Mouse (Mus musculus): ENCODE measurements around the gene Cmc1.
A peak's percentile ranks its signal among the peaks of the same experiment; 100 is the strongest.

The Cmc1 gene

DNA sequence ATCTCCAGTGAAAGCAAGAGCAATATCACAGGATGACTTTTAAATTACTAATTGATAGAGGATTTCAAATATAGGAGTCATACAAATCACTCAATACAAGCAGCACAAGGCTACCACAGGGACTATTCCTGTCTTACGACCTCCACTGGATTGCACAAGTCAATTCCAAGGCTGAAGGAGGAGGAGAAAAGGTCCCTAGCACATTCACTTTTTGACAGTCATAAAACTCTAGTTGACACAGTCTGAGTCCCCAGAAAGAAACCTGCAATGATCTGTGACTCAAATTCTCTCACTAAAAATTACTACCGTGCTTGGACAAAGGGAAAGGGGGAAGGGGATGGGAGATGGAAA lies 39.6 kb downstream of the Cmc1 start:
- DNase-seq = no peak

DNA sequence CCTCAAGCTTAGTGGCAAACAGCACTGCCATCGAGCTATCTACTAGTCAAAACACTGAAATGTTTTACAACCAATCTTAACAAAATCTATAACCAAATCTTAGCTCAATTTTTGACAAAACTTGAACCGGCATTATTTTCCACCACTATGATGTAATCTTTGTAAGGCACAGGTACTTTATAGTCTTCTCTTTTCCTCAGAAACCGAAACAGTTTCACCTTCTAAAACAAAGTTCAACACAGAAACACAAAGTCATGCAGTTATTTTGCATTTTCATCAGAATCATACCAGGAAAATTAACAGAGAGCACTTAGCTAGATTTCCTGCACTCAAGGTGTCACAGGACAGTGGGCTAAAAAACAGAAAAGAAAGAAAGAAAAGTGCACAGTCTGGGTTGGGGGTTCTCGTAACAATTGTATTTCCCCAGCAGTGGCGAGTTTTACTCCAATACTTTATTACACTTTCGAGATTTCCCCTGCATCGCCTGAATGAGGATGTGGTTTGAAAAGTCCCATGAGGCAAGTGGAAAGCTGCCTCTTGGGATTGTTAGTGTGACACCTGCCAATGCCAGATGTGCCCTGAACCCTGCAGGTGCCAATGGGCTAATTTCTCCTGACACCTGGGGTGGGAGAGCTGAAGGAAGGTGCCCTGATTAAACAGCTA lies 40.1 kb downstream of the Cmc1 start:
- no peak for DNase-seq

DNA sequence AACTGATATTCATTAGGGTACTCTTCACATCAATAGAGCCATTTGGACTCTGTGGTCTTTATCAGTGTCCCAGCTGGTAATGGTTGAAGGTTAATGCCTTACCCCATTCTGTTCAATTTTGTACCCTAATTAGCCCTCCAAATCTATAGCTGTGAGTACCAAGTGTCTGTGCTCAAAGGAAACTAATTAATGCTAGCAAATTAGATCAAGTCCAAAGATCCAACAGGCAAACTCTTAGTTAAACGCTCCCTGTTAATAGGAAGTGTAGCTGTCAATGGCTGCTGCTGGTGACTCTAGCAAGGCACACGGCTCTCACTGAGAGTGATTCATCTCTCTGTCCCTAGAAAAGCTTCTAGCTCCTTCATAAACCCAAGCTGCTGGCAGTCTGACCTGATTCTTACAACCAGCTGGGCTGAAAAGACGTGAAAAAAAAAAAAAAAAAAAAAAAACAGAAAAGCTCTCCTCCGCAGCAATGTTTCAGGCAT lies 41.4 kb downstream of the Cmc1 start:
- no peak for DNase-seq

DNA sequence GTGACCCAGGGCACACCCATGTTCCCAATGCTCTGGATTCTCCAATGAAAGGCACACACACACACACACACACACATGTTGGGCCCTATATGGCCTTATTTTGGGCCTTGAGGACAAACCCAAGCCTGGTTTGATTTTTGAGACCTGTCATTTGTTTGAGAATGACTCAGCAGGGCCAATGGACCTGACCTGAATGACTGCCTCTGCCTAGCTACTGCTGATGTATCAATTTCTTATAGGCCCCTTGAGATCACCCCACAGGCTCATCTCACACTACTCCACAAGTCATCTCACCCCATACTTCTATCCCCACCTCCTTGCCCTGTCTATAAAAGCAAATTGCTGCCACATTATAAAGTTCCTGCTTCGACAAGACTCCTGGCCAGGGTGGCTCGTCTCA lies 48.2 kb downstream of the Cmc1 start:
- no peak for DNase-seq

DNA sequence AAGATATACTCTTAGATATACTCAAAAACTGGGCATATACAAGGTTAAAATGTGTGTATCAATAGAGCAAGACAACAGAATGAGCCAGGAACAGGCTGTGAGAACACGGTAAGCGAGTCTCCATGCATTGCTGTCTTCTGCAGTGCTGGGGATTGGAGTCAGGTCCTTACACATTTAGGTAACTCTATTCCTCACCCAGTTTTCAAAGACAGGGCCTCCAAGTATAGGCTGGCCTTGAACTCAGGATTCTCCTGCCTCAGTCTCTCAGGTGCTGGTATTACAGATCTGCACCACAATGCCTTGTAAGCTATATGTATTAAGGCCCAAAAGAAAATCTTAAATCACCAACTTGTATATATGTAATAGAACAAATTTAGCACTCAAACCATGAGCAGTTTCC lies 49.5 kb downstream of the Cmc1 start:
- no peak for DNase-seq

DNA sequence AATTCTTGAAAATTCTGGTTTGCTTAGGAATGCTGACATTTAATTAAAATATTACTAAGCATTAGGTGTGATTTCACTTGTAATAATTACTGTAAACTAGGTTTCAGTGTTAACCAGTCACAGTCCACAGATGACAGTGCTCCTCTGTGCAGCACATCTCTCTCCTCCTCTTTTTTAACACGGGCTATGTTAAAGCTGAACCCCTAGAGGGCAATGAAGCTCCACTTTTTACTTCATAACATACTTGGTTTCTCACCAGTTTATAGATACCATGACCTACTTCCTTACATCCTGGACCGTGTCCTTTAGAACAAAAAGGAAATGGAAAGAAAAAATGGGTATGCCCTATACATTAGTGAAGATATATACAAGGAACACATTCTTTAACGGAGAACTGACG lies 50.6 kb downstream of the Cmc1 start:
- DNase-seq = no peak

DNA sequence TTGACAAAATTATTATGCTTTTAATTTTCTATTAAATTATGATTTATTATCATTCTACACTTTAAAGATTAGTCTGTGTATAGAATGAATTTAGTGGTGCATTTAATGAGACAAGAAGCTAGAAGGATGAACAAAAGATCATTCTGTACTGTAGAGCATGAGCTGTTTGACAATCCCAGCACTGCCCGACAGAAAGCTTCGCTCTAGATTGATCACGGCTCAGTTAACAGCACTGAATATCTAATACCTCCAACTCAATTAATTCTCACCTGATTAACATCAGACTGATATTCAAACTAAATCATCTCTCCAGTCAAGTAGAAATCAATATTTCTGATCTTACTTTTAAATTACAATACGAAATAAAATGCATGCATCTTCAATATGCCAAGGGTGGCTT lies 66.1 kb downstream of the Cmc1 start:
- no peak for DNase-seq

DNA sequence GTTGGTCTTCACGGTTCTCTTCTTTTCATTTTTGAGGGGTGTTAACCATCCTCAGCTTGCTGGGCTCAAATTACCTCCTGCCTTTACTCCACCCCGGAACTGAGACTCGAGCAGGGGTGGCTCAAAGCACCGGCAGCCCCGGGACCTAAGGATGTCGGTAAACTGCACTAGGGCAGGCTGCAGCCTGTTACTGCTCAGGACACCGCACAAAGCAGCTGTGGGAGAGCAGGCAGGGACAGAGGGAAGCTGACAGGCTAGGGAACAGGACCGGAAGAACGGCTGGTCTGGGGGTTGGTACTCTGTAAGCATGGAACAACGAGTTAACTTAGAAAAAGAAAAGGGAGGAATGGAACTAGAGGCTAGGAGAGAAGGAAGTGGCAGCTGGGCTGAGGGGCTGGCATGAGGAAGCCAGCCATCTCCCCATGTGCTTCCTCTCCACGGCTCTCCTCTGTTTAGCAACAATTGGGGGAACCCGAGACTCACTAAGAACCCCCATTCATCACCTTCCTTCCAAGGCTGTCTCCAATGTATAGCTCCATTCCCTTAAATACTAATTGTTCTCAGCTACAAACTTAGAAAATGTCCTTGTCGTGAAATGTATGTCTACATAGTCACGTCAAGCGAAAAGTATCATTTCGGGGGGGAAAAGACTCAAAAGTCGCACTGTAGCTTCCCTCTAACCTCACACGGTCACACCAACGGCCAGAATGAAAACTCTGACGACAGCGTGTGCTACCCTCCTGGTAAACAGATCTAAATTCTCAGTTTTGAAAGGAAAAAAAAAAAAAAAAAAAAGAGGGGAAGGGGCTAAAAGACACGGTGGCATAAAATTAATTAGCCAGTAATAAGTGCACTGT lies 67.2 kb downstream of the Cmc1 start:
- DNase-seq = no peak

DNA sequence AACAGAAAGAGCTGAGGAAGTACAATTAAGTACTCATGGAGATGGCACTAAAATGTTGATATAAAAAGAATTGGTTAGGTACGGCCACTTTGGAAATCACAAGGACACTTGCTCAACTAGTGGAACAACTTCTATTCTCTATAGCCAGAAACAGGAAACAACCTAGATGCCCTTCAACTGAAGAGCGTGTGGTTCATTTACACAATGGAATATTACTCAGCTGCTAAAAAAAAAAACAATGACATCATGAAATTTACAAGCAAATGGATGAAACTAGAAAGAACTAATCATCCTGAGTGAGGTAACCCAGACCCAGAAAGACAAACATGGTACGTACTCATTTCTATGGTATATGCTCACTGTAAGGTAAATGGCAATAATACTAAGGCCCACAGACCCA lies 76.6 kb downstream of the Cmc1 start:
- no peak for DNase-seq

DNA sequence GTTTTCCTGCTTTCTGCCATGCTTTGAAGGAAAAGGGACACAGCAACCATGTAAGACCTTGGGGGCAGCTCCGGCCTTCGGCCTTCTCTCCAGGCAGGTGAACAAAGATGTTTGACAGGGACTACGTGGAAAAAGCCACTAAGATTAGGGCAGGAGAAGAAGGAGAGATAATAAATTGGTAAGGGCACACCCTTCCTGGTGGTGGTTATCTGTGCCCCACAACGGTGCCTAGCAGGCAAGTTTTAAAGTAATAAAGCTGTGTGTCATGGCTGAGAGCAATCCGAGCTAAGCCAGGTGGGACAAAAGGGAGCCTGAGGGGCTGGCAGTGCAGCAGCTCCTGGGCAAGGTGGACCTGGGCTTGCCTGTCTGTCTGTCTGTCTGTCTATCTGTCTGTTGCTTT lies 77.9 kb downstream of the Cmc1 start:
- no peak for DNase-seq

DNA sequence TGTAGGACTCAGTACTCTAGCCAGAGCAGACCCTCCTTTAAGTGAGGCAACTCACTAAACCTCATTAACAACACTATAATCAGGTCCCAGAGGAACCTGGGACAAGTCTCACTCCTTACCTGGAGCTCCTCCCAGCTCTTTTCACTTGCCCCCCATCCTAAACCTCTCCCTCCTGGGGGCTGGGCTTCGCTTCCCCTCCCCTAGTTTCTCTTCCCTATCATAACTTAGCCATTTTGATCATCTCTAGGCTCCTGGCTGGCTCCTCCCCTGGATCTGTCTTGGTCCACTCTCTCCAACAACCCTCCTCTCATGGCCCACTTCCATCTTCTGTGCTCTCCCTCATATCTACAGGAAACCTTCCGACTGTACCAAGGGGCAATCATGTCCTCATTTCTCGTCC lies 78.6 kb downstream of the Cmc1 start:
- DNase-seq = no peak

DNA sequence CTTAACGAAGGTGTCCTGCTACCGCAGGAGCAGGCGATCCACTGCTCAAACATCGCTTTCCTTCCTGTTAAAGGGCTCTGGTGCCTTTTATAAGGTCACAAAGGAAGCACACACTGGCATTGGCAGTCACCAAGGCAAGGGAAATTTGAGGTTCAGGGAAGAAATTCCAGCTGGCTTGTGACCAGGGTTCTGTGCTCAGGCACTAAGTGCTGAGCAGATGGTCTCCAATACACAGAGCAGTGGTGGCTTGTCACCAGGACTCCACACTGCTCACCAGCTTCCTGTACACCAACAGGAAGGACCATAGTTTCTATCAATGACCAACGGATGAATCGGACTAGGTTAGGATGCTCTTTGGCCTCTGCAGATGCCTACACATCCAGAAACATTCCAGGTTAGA lies 79.5 kb downstream of the Cmc1 start:
- peak; percentile 90 for DNase-seq

DNA sequence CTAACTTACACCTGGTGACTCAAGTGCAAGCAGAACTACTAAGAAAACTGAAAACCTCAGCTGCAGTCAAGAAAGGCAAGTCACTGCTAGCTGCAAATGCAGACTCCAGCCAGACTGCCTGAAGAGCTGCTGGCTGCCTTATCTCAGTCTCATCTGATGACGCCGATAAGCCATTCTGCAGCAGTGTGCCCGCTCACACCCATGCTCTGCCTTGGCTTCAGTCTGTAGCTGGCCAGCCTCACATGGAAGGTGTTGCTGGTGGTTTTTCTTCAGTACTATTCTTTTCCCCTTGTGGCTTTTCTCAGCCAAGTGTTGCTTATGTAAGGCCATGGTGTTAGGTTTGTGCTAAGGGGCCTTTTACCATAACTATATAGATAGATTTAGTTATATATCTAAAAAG lies 90.9 kb downstream of the Cmc1 start:
- no peak for DNase-seq

DNA sequence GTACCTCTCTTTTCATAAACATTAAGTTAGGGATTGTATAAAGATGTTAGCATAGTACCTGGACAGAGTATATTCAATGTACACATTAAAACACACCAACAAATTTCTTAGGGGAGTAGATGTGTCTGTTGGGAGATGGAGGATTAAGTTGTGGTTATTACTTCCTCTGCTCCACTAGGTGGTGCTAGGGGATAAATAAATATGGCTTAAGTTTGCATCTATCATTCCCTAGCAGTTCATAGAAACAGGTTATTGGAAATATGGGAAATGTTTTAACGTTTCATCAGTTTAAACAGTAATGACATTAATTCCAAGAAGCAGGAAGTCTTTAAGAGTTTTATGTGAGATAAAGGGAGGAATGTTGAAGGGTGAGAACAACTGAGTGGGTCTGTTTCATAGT lies 96.7 kb downstream of the Cmc1 start:
- no peak for DNase-seq

DNA sequence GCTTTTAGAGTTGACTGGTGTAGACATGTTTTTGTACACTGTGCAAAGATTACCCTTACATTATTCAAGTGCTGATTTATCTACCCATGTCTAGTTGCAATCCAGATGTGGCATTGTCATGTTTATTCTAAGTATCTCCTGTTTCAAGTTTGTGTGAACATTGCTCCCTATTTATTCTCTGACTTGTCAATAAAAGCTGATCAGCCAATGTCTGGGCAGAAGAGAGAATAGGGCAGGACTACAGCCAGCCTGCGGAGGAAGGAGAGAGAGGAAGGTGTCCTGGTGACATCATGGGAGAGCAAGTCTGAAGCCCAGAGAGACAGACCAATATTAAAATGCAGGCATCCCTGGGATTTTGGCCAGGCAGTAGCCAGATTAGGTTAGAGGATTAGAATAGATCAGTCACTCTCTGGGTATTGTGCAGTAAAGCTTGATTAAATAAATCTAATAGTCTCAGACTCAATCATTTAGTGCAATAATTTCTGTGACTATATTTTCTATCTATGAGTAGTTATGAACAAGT lies 104.9 kb downstream of the Cmc1 start:
- DNase-seq = no peak

DNA sequence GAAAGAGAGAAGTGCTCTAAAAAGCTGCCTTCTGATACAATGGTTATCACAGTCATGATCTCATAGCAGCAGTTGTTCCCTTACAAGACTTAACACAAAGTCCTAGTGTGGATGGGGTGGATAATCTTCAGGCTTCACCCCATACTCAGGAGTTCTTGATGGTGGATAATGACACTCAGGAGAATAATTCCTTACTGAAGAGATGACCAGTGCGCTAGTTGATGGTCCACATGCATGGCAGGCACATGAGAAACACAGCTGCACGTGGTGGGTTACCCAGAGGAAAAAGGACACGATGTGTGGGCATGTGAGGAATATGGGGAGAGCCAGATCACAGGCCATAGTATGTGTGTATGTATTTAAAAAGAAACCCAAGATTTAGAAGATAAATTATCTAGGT lies 106.4 kb downstream of the Cmc1 start:
- DNase-seq = no peak

DNA sequence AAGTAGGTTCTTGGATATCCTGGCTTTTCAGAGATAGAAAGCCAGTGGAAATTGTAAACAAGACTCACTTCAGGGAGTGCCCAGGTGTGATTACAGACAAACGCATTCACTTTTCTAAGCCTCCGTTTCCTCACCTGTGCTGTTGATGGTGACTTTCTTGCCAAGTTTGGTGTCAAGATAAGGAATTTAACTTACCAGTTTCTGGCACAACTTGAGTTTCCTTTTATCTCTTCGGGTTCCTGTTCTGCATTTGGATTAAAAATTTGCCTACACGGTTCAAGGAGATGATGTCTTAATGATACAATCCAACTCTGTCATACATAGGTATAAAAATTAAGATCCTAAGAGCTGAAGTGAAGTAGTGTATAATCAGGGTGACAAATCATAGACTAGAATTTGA lies 107.2 kb downstream of the Cmc1 start:
- no peak for DNase-seq

DNA sequence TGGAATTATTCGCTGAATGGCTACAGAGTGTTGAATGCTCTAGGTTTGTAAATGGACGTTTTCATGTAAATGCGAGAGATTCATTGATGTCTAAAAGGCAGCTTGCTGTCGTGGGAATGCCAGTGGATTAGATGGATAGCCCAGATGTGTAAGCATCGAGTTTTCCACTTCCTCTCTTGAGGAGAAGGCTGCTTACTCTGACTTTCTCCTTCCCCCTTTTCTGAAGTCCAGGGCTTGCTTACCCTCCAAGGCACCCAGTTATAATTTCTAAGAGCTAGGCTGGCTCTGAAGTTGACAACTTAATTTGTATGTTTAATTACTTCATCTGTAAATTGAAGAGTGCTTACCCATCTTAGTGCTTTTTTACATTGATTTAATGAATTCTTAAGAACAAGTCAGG lies 108.3 kb downstream of the Cmc1 start:
- no peak for DNase-seq

DNA sequence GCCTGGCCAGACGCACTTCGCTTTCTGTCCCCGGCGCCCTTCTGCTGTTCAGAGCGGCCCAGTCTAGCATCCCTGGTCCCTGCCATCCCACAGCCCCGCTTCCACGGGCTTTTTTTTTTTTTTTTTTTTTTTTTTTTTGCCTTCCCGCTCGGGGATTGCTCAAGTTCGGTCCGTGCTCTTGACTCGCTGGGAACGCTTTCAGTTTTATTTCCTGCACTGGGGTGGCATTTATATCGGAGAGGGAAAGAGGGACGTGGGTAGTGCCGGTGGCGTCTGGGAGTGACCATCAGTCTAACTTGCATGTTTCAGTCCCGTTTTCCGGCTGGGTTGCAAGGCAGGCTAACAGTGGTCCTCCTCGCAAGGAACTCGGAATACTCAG lies 109.0 kb downstream of the Cmc1 start:
- DNase-seq = no peak

DNA sequence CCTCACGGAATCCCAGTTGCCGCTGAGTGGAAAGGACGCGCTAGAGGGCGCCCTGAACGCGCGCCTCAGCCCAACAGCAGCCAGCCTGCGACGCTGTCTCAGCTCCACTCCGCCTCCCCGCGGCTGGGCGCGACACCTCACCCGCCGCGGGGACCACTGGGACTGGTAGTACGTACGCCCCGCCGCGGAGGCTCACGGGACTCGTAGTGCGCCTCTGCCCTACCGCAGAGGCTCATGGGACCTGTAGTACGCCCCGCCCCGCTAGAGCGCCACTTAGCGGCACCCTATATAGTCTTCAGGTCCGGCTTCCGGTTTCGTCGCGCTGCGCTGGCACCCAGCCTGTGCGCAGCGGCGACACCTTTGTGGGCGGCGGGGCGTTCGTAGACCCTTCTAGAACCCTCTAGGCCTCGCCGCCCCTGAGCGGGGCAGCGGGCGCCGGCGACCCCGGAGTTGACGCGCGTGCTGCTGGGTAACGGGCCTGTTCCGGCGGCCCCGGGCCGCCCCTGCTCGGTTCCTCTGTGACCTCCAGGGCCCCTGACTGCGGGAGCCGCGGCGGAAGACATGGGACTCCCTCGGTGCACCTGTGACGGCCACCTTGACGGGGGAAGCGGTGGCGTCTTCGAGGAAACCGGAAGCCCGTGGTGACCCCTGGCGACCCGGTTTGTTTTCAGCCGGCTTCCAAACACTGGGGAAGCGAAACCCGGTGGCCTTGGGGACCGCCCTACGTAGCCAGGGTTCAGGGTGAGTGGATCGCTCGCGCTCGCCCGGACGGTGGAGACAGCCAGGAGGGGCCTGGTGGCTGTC lies 109.6 kb downstream of the Cmc1 start, which contains the start of gene Azi2:
Gene Azi2 (plus strand): TSS at position 282 of the 804 bp plus-strand sequence.
- peak; percentile 99 for DNase-seq

DNA sequence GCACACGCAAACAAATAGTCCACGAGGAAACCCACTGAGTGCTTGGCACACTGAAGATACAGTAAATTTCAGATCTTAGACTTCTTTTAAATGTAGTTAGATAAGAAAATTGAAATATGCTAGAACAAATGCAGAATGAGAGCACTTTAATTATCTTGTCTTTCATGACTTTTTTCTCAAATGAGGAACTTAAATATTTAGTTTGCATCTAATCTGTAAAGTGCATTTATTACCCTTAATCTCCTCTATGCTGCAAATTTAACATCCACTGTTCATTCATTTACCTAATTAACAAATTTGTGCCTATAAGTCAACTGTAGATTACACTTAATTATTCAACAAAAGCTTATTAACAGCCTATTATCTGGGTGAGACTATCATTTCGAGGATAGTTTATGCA lies 115.0 kb downstream of the Cmc1 start:
- DNase-seq = no peak

DNA sequence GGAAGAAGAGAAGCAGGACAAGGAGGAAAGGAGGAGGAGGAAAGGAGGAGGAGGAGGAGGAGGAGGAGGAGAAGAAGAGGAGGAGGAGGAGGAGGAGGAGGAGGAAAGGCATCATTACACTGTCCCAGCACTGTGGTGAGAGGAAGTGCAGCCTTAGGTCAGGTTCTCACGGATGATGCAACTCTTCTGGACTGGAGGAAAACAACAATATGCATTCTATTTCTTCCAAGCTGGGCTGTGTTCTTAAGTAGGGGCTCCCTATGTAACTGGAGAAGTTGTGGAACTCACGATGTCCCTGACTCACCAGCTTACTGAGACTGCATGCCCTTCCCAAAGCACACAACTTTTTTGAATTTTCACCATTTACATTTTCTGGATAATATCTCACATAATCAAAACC lies 118.3 kb downstream of the Cmc1 start:
- DNase-seq = no peak

DNA sequence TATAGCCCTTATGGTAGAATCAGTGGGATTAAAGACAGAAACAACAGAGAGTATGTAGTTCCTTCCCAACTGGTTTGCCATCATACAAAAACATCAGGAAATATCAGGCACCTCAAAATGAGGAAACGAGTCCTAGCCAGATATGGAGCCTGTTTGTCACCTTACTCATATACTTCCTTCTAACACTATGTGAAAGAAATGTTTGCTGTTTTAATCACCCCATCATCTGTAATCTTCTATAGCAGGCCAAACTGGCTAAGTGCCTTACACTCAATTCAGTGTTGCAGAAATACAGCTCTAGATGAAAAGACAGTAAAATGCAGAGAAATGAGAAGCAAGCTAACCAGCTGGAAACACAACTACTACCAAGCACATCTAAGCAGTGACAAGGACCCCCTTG lies 119.7 kb downstream of the Cmc1 start:
- no peak for DNase-seq

DNA sequence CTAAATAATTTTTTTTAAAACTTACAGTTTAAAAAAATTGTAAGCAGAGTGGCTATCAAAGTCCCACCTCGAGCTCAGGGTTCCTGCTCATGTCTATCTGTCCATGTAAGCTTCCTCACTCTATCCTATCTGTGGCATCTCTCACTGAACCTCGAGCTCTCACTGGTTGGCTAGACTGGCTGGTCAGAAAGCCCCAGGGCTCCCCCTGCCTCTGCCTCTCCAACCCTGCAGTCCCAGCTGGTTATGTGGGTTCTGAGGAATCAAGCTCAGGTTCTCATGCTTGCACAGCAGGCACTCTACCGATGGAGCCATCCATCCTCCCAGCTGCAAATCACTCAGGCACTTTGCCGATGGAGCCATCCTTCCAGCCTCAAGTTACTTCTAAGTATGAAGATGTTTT lies 120.5 kb downstream of the Cmc1 start:
- no peak for DNase-seq

All from cerebellum, adult 11-12 months (tissue).